Mouse (Mus musculus) kidney, embryonic 14.5 days (tissue): ENCODE data around the gene Pmm2. TPM values are rescaled to one million over a fixed set of nuclear protein-coding genes. Genes with fewer than 3 reads are reported as not detected.

Experiments used
- ATAC-seq: fragments of 200-750 bp; cut with Nextera tagmentation; 2 replicates; pipeline ENCODE4 v1.8.0; 2017; ENCODE audit warnings: moderate number of reproducible peaks, mild to moderate bottlenecking, moderate TSS enrichment, moderate library complexity; ENCODE audit not compliant: low FRiP score, low TSS enrichment
- H3K27ac ChIP-seq: fragments of 300-500 bp; sonication (generic); 2 replicates; pipeline ENCODE4 v1.5.1; 2014; ENCODE audit warnings: low read depth, mild to moderate bottlenecking, low read length, moderate library complexity, mixed read lengths
- H3K27me3 ChIP-seq: fragments of 300-500 bp; sonication (generic); 2 replicates; pipeline ENCODE4 v1.6.1; 2014; ENCODE audit warnings: mild to moderate bottlenecking, low read length; ENCODE audit not compliant: control insufficient read depth, insufficient read depth
- H3K36me3 ChIP-seq: fragments of 300-500 bp; sonication (generic); 2 replicates; pipeline ENCODE4 v1.6.1; 2014; ENCODE audit warnings: low read length, mixed read lengths; ENCODE audit not compliant: control insufficient read depth, insufficient read depth
- H3K4me1 ChIP-seq: fragments of 300-500 bp; sonication (generic); 2 replicates; pipeline ENCODE4 v1.6.1; 2014; ENCODE audit warnings: low read length, mixed read lengths; ENCODE audit not compliant: control insufficient read depth, insufficient read depth
- H3K4me2 ChIP-seq: fragments of 300-500 bp; sonication (generic); replicated peaks from 2 replicates; pipeline ENCODE4 v1.6.1; 2014; ENCODE audit warnings: low read depth, mild to moderate bottlenecking, low read length
- H3K4me3 ChIP-seq: fragments of 300-500 bp; sonication (generic); 2 replicates; pipeline ENCODE4 v1.5.1; 2014; ENCODE audit warnings: mild to moderate bottlenecking, low read length
- H3K9ac ChIP-seq: fragments of 300-500 bp; sonication (generic); 2 replicates; pipeline ENCODE4 v1.6.1; 2014; ENCODE audit warnings: low read depth, mild to moderate bottlenecking, low read length, moderate library complexity
- H3K9me3 ChIP-seq: fragments of 300-500 bp; sonication (generic); 2 replicates; pipeline ENCODE4 v1.6.1; 2016; ENCODE audit warnings: low read length; ENCODE audit not compliant: control insufficient read depth
- WGBS: fragments of 180-500 bp; shearing (Covaris S2); extraction: QIAGEN DNeasy Blood & Tissue Kit; methylation state at CpG from one replicate; pipeline ENCODE4 v1.1.7; 2014; 5-methylcytosine and 5-hydroxymethylcytosine counted together
- polyA plus RNA-seq: library from polyadenylated mRNA; unstranded; fragments of >200 nt; fragmentation: Nextera tagmentation; extraction: Ambion mirVana; gene quantifications from 2 replicates; pipeline ENCODE4 v1.2.1, GENCODE M21; 2014

Pmm2 gene
- polyA plus RNA-seq, 1 experiment from 2014 or later, result 59.4 TPM

DNA sequence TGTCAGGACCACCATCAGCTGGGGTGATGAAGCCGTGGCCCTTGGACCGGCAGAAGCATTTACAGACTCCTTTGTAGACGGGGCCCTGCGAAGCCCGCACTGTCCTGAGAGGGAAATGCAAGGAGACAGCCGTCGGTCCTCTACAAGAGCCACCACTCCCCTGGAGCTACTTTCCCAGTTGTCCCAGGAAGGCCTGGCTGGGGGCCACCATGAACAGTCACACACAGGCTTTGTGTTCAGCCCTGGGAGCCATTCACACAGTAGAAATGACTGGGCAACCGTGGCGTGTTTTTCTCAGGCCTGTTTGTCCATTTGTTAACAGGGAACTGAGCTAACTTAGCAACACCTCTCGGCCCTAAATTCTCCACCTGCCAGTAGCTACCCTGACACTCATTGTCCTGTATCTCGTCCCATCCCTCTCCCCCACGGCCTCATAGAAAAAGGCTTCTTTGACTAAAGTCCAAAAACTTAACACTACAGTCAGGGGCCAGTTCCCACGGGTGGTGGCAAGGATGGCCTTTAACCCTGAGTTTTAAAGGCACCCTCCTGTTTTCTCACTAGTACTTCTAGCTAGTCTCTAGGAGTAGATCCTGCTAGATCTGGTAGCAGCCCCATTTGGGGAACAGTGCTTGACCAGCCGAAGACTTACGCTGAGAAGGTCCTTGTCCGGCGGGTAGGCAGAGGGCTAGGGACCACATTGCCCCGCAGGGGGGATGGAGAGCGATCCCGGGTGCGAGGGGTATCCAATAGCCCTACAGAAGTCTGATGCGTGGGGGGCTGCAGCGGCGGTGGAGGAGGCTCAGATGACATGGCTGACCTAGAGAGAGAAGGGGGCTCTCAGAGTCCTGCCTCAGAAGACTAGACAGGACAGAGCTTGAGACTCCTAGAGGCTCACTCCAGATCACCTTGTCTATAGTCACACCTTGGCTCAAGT is 26.4 kb downstream of the Pmm2 start:
- peaks cover 25% of the 10 kb centered on the region for H3K36me3 ChIP-seq
- WGBS, result 78% methylated on average over 24 of the region's 24 CpGs
- ATAC-seq, result no peak
- no peaks in the 10 kb centered on the region for H3K9me3 ChIP-seq
- H3K4me1 ChIP-seq, result peaks cover 9% of the 10 kb centered on the region
- no peak overlapping the region for H3K9ac ChIP-seq
- no peak overlapping the region for H3K4me2 ChIP-seq
- no peak overlapping the region for H3K4me3 ChIP-seq
- no peak overlapping the region for H3K27ac ChIP-seq
- H3K27me3 ChIP-seq, result no peaks in the 10 kb centered on the region

DNA sequence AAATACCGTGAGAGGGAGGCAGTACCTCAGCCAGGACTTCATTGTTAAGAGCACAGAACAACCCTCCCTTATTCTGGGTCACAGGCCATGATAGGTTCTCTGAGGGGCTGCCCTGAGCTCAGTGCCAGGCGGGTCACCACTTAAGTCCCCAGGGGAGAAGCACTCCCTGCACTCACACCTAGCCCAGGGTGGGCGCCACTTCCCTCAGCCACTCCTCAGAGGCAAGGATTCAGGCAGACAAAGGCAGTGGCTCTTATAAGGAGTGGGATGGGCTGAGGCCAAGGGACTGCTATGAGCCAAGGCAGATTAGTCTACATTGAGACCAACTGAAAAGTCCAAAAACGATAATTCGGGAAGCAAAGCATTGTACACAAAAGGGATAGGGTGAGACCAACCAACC is 27.9 kb downstream of the Pmm2 start:
- H3K9me3 ChIP-seq, result no peaks in the 10 kb centered on the region
- WGBS, result 81% methylated on average over 5 of the region's 5 CpGs
- H3K27ac ChIP-seq, result no peak overlapping the region
- H3K36me3 ChIP-seq, result peaks cover 16% of the 10 kb centered on the region
- peaks cover 21% of the 10 kb centered on the region for H3K4me1 ChIP-seq
- no peaks in the 10 kb centered on the region for H3K27me3 ChIP-seq
- no peak overlapping the region for H3K9ac ChIP-seq
- no peak overlapping the region for H3K4me3 ChIP-seq
- no peak for ATAC-seq
- H3K4me2 ChIP-seq, result no peak overlapping the region

DNA sequence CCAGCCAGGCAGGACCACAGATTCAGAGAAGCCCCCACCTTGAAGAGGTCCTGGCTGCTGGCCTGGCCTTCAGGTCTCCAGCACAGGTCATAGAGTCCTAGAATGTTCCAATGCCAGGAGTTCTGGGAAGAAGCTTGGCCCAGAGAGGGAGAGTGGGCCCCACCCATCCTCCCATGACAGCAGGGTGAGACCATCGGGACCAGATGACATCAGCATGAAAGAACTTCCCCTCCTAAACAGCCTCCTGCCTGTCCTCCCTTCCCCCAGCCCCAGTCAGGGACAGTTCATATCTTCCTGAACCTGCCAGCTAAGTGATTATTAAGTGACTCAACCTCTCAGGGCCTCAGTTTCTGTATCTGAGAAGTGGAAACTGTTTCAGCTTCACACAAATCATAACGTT is 29.0 kb downstream of the Pmm2 start:
- WGBS, result 56% methylated on average over 2 of the region's 2 CpGs
- Histone ChIP-seq H3K4me2 (no peak overlapping the region), H3K27ac (no peak overlapping the region), H3K9me3 (no peaks in the 10 kb centered on the region), H3K27me3 (no peaks in the 10 kb centered on the region), H3K4me1 (peaks cover 29% of the 10 kb centered on the region), H3K36me3 (peaks cover 11% of the 10 kb centered on the region), H3K9ac (no peak overlapping the region), H3K4me3 (no peak overlapping the region)
- ATAC-seq, result no peak

DNA sequence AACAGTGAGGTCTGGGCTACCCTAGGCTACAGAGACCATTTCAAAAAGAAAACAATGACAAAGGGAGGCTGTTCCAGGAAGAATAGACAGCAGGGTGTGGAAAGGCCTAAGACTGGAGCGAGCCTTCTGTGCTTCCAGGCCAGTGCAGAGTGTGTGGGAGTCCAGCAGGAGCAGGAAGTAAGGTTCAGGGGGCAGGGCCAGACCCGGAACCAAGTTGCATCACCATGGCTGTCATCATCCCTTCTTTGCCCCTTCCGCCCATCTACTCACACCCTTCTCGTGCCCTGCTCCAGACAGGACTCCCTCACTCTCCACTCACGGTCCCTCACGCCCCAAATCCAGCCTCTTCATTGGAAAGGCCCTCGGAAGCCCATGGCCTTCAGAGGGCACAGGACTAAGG is 29.8 kb downstream of the Pmm2 start:
- no peak overlapping the region for H3K4me2 ChIP-seq
- 0 out of 2 replicates have a peak overlapping the region, but pooled peaks have one; percentile 9 for H3K9ac ChIP-seq
- H3K4me3 ChIP-seq, result no peak overlapping the region
- 62% methylated on average over 7 of the region's 7 CpGs for WGBS
- H3K4me1 ChIP-seq, result peaks cover 29% of the 10 kb centered on the region
- H3K27ac ChIP-seq, result no peak overlapping the region
- no peaks in the 10 kb centered on the region for H3K9me3 ChIP-seq
- ATAC-seq, result no peak
- peaks cover 5% of the 10 kb centered on the region; the same call in 1 of the 2 replicates for H3K36me3 ChIP-seq
- no peaks in the 10 kb centered on the region for H3K27me3 ChIP-seq

DNA sequence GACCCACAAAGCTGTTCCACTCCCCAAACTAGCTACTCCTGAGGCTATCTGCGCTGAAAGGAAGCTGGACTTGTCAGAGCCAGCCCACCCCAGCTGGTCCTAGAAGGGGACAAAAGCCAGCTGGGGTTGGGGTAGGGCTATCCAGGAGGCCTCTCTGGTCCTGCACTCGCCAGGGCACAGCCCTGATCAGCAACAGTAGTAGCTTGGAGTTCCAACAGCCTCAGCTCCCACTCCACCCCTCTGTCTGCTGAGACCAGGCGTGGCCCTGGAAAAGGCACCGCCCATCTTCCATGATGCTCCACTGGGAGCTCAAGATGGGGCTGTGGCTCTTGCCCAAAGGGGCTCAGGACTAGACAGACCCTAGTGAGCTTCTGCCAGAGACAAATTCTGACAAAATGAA is 30.3 kb downstream of the Pmm2 start:
- H3K9me3 ChIP-seq, result no peaks in the 10 kb centered on the region
- H3K27ac ChIP-seq, result no peak overlapping the region
- ATAC-seq, result no peak
- no peaks in the 10 kb centered on the region for H3K27me3 ChIP-seq
- 73% methylated on average over 4 of the region's 4 CpGs for WGBS
- H3K4me1 ChIP-seq, result peaks cover 29% of the 10 kb centered on the region
- no peak overlapping the region for H3K4me2 ChIP-seq
- no peak overlapping the region for H3K9ac ChIP-seq
- peaks cover 4% of the 10 kb centered on the region; the same call in 1 of the 2 replicates for H3K36me3 ChIP-seq
- no peak overlapping the region for H3K4me3 ChIP-seq

DNA sequence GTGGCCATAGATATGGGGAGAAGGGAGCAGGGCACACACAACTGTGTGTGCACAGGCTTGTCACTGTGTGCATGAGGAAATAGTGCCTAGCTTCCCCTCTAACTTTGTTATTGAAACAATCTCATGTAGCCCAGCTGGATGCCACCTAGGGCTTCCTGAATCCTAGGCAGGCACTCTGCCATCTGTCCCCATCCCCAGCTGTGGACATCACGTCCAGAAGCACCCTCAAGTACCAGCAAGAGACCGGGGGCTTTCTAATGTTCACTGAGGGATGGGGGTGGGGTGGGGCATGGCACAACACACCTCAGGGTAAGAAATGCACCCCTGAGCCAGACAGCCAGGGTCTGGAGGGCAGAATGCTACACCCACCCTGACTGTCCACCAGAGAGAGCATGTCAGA is 30.9 kb downstream of the Pmm2 start:
- Histone ChIP-seq H3K4me1 (peaks cover 29% of the 10 kb centered on the region), H3K4me3 (no peak overlapping the region), H3K27ac (no peak overlapping the region), H3K36me3 (peaks cover under 1% of the 10 kb centered on the region; the same call in 1 of the 2 replicates), H3K9me3 (no peaks in the 10 kb centered on the region), H3K4me2 (no peak overlapping the region), H3K9ac (no peak overlapping the region), H3K27me3 (no peaks in the 10 kb centered on the region)
- 89% methylated on average over 2 of the region's 2 CpGs for WGBS
- ATAC-seq, result no peak

DNA sequence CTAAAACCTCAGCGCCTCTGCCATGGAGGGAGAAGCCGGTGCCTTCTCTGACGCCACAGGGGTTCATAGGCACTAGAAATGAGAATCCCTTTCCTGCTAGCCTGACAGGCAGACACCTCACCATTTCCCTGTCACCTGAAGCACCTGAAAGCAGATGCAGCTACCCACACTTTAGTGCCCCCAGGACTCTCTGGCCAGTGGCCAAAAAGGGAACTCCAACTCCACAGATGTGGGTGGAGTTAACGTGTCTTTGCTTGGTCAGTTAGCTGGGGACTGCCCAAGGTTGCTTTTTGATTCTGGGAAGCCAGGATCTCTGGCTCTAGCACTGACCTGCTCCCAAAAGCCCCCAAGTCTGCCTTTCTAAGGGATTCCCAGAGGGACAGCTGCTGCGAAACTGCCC is 32.0 kb downstream of the Pmm2 start:
- Histone ChIP-seq H3K4me3 (no peak overlapping the region; the same call in 1 of the 2 replicates), H3K9me3 (no peaks in the 10 kb centered on the region), H3K4me1 (peaks cover 29% of the 10 kb centered on the region), H3K4me2 (peak overlapping the region; percentile 81; the same call in 1 of the 2 replicates), H3K27ac (peak overlapping the region; percentile 11; the same call in 1 of the 2 replicates), H3K9ac (peak overlapping the region; percentile 34; the same call in 1 of the 2 replicates), H3K36me3 (no peaks in the 10 kb centered on the region; the same call in 1 of the 2 replicates), H3K27me3 (no peaks in the 10 kb centered on the region)
- ATAC-seq, result no peak
- WGBS, result 65% methylated on average over 5 of the region's 5 CpGs

DNA sequence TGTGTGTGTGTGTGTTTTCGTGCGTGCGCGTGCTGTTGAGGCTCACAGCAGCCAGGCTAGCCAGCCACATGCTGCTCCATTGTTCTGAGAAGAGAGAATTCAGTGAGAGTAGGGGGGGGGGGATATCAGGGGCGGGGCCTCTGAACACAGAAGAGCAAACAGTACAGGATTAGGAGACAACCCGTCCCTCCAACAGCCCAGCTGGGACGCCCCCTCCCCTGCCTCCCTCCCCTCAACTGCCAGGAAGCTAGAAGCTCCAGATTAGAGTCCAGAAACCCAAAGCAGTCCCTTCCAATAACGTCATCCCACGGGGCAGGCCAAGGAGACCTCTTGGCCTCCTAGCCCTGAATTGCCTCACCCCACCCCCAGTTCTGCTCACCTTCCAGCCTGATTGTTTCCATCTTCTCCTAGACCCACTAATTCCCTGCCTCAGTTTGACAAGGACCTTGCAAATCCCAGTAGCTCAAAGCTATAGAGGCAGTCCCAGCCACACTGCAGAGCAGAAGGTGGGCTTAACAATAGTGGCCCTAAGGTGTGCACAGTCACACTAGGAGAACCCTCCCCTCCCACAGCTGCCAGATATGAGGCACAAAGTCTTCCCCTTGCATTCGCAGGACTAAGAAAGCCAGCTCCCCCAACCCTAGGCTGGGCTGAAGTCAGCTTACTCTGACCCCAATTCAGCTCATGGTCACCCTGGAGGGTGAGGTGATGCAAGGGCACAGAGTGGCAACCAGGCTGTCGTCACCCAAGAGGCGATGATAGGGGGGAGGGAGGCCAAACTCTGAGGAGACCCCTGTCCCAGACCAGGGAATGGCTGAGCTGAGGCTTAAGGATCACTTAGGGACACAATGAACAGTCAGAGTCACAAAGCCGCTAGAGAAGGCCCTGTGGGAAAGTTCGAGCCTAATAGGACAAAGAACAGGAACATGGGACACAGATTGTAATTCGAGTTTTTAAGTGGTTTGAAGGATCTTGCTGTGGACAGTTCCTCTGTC is 32.9 kb downstream of the Pmm2 start:
- peak overlapping the region; percentile 63 for H3K4me3 ChIP-seq
- WGBS, result 16% methylated on average over 14 of the region's 15 CpGs
- 0 out of 2 replicates have a peak overlapping the region, but pooled peaks have one; percentile 73 for H3K27ac ChIP-seq
- no peaks in the 10 kb centered on the region; the same call in 1 of the 2 replicates for H3K36me3 ChIP-seq
- no peak for ATAC-seq
- H3K4me1 ChIP-seq, result peaks cover 29% of the 10 kb centered on the region
- peak overlapping the region; percentile 59 for H3K9ac ChIP-seq
- peak overlapping the region; percentile 81 for H3K4me2 ChIP-seq
- no peaks in the 10 kb centered on the region for H3K9me3 ChIP-seq
- H3K27me3 ChIP-seq, result no peaks in the 10 kb centered on the region
